Mouse (Mus musculus) limb, embryonic 15.5 days (tissue): Measurements from ENCODE around the gene Gm29582. TPM values are rescaled to one million over a fixed set of nuclear protein-coding genes. Genes with fewer than 3 reads are reported as not detected.
"Not testable (repeated sequence)": the region's sequence is repeated elsewhere in the genome, so short reads cannot be mapped to it uniquely, and the experiment has no call there.

Experiments
- ATAC-seq: fragments of 200-750 bp; cut with Nextera tagmentation; 2 replicates; pipeline ENCODE4 v1.8.0; 2017; ENCODE audit warnings: low read depth, moderate TSS enrichment; ENCODE audit not compliant: insufficient number of reproducible peaks, low FRiP score, low TSS enrichment
- H3K27ac ChIP-seq: fragments of 300-500 bp; sonication (generic); 2 replicates; pipeline ENCODE4 v1.5.1; 2015; ENCODE audit warnings: moderate library complexity, mild to moderate bottlenecking, inconsistent platforms
- H3K27me3 ChIP-seq: fragments of 300-500 bp; sonication (generic); 2 replicates; pipeline ENCODE4 v1.6.1; 2015; ENCODE audit warnings: inconsistent platforms
- H3K36me3 ChIP-seq: fragments of 300-500 bp; sonication (generic); 2 replicates; pipeline ENCODE4 v1.6.1; 2015; ENCODE audit warnings: inconsistent platforms
- H3K4me1 ChIP-seq: fragments of 300-500 bp; sonication (generic); 2 replicates; pipeline ENCODE4 v1.6.1; 2015; ENCODE audit warnings: inconsistent platforms
- H3K4me2 ChIP-seq: fragments of 300-500 bp; sonication (generic); 2 replicates; pipeline ENCODE4 v1.6.1; 2015; ENCODE audit warnings: mild to moderate bottlenecking, inconsistent platforms
- H3K4me3 ChIP-seq: fragments of 300-500 bp; sonication (generic); 2 replicates; pipeline ENCODE4 v1.5.1; 2015; ENCODE audit warnings: mild to moderate bottlenecking, inconsistent platforms
- H3K9ac ChIP-seq: fragments of 300-500 bp; sonication (generic); 2 replicates; pipeline ENCODE4 v1.6.1; 2015; ENCODE audit warnings: inconsistent platforms
- H3K9me3 ChIP-seq: fragments of 300-500 bp; sonication (generic); 2 replicates; pipeline ENCODE4 v1.6.1; 2016; ENCODE audit warnings: inconsistent platforms
- WGBS: fragments of 180-500 bp; shearing (Covaris S2); methylation state at CpG from one replicate; pipeline ENCODE4 v1.1.7; 2015; 5-methylcytosine and 5-hydroxymethylcytosine counted together
- polyA plus RNA-seq: library from polyadenylated mRNA; unstranded; fragments of >200 nt; fragmentation: Nextera tagmentation; extraction: Ambion mirVana; gene quantifications from 2 replicates; pipeline ENCODE4 v1.2.1, GENCODE M21; 2015

Gm29582 gene
- polyA plus RNA-seq: not detected in 2 replicates

GRCm38 (mm10) chrY:30738461-30738860 lies at the start of gene Gm29582:
Gm29582 (minus strand) TSS chrY:30738561.
- not testable (repeated sequence) for H3K4me3 ChIP-seq, H3K9ac ChIP-seq, H3K9me3 ChIP-seq, H3K27me3 ChIP-seq, H3K36me3 ChIP-seq, H3K27ac ChIP-seq, H3K4me1 ChIP-seq, H3K4me2 ChIP-seq, ATAC-seq
- no CpG with 5 or more reads among the region's 8 CpGs for WGBS
